Mouse (Mus musculus): ENCODE results near the gene Ldlrad3. TPM values are rescaled to one million over a fixed set of nuclear protein-coding genes. Genes with fewer than 3 reads are reported as not detected.

Gene Ldlrad3
- polyA plus RNA-seq, 2 experiments: 45.1 to 49.7 TPM

GRCm38 (mm10) chr2:102153516-102153915 is 32.7 kb downstream of the Ldlrad3 start:
- no peak for DNase-seq (ENCODE audit: low spot score)
- no peak for TF ChIP-seq POLR2A (IDR thresholded peaks at IDR 0.05; ENCODE audit: borderline replicate concordance, extremely low read depth, insufficient read depth, insufficient read length)
- WGBS: 83% methylated on average over 4 of the region's 4 CpGs

DNA sequence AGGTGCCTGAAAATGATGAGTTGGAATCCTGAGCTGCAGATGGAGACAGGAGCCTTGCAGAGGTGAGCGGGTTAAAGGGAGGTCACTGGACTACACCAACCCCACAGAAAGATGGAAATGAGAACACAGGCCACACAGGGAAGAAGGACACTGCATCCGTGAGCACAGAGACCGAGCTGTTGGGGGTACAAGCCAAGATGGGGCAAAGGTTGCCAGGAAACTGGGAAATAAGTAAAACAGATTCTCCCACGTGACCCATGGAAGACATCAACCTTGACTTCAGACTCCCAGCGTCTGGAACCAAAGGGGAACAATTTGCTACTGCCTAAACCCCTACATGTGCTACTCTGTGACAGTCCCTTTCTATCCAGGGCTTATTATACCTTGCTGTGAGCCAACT is 33.3 kb downstream of the Ldlrad3 start:
- H3K4me2 ChIP-seq (replicated peaks; ENCODE audit: low read depth, low read length, severe bottlenecking): no peak overlapping the region
- no peak for ATAC-seq (ENCODE audit: low FRiP score, low read depth)
- no peak overlapping the region for H3K4me3 ChIP-seq (replicated peaks; ENCODE audit: low read length)
- H3K9ac ChIP-seq (ENCODE audit: low read depth, low read length, severe bottlenecking): no peak overlapping the region
- DNase-seq (ENCODE audit: low spot score): no peak
- H3K36me3 ChIP-seq (ENCODE audit: control insufficient read depth, insufficient read depth, low read length): no peaks in the 10 kb centered on the region
- peaks cover 43% of the 10 kb centered on the region for H3K4me1 ChIP-seq (ENCODE audit: control insufficient read depth, insufficient read depth, low read length)
- no peaks in the 10 kb centered on the region for H3K9me3 ChIP-seq (ENCODE audit: control insufficient read depth, low read length)
- 88% methylated on average over 5 of the region's 5 CpGs for WGBS
- TF ChIP-seq POLR2A (IDR thresholded peaks at IDR 0.05; ENCODE audit: borderline replicate concordance, extremely low read depth, insufficient read depth, insufficient read length): no peak
- no peak overlapping the region for H3K27ac ChIP-seq (replicated peaks; ENCODE audit: low read depth, low read length)
- no peaks in the 10 kb centered on the region for H3K27me3 ChIP-seq (ENCODE audit: control insufficient read depth, insufficient read depth, low read length)

More at GRCm38 (mm10) chr2:102153516-102153915, 32.7 kb downstream of the Ldlrad3 start:
- no peaks in the 10 kb centered on the region for H3K9me3 ChIP-seq (ENCODE audit: control insufficient read depth, low read length)
- peaks cover 39% of the 10 kb centered on the region for H3K4me1 ChIP-seq (ENCODE audit: control insufficient read depth, insufficient read depth, low read length)
- H3K9ac ChIP-seq (ENCODE audit: low read depth, low read length, severe bottlenecking): no peak overlapping the region
- no peak for ATAC-seq (ENCODE audit: low FRiP score, low read depth)
- no peak overlapping the region for H3K27ac ChIP-seq (replicated peaks; ENCODE audit: low read depth, low read length)
- H3K27me3 ChIP-seq (ENCODE audit: control insufficient read depth, insufficient read depth, low read length): no peaks in the 10 kb centered on the region
- H3K4me2 ChIP-seq (replicated peaks; ENCODE audit: low read depth, low read length, severe bottlenecking): no peak overlapping the region
- H3K4me3 ChIP-seq (replicated peaks; ENCODE audit: low read length): no peak overlapping the region
- H3K36me3 ChIP-seq (ENCODE audit: control insufficient read depth, insufficient read depth, low read length): 0 out of 2 replicates have a peak, but pooled peaks cover under 1% of the 10 kb centered on the region

- Histone ChIP-seq H3K27ac (replicated peaks; ENCODE audit: low read depth, low read length) (no peak overlapping the region), H3K36me3 (ENCODE audit: control insufficient read depth, insufficient read depth, low read length) (no peaks in the 10 kb centered on the region), H3K9ac (ENCODE audit: low read depth, low read length, severe bottlenecking) (no peak overlapping the region), H3K4me3 (replicated peaks; ENCODE audit: low read length) (no peak overlapping the region), H3K9me3 (ENCODE audit: control insufficient read depth, low read length) (no peaks in the 10 kb centered on the region), H3K4me2 (replicated peaks; ENCODE audit: low read depth, low read length, severe bottlenecking) (no peak overlapping the region), H3K27me3 (ENCODE audit: control insufficient read depth, insufficient read depth, low read length) (no peaks in the 10 kb centered on the region), H3K4me1 (ENCODE audit: control insufficient read depth, insufficient read depth, low read length) (peaks cover 16% of the 10 kb centered on the region)
- no peak for TF ChIP-seq POLR2A (IDR thresholded peaks at IDR 0.05; ENCODE audit: borderline replicate concordance, extremely low read depth, insufficient read depth, insufficient read length)
- ATAC-seq (ENCODE audit: low FRiP score, low read depth) (no peak), DNase-seq (ENCODE audit: low spot score) (no peak)
- 88% methylated on average over 2 of the region's 2 CpGs for WGBS
Measured at GRCm38 (mm10) chr2:102149058-102149457, 37.1 kb downstream of the Ldlrad3 start.

- no peak overlapping the region for H3K9ac ChIP-seq (ENCODE audit: low read depth, low read length, severe bottlenecking)
- TF ChIP-seq POLR2A (IDR thresholded peaks at IDR 0.05; ENCODE audit: borderline replicate concordance, extremely low read depth, insufficient read depth, insufficient read length): no peak
- no peak for ATAC-seq (ENCODE audit: low FRiP score, low read depth)
- peaks cover 17% of the 10 kb centered on the region for H3K4me1 ChIP-seq (ENCODE audit: control insufficient read depth, insufficient read depth, low read length)
- no peaks in the 10 kb centered on the region for H3K27me3 ChIP-seq (ENCODE audit: control insufficient read depth, insufficient read depth, low read length)
- H3K9me3 ChIP-seq (ENCODE audit: control insufficient read depth, low read length): no peaks in the 10 kb centered on the region
- no peak for DNase-seq (ENCODE audit: low spot score)
- no peak overlapping the region for H3K4me3 ChIP-seq (replicated peaks; ENCODE audit: low read length)
- H3K36me3 ChIP-seq (ENCODE audit: control insufficient read depth, insufficient read depth, low read length): no peaks in the 10 kb centered on the region
- no peak overlapping the region for H3K4me2 ChIP-seq (replicated peaks; ENCODE audit: low read depth, low read length, severe bottlenecking)
- 72% methylated on average over 6 of the region's 6 CpGs for WGBS
- no peak overlapping the region for H3K27ac ChIP-seq (replicated peaks; ENCODE audit: low read depth, low read length)
Measured at GRCm38 (mm10) chr2:102148093-102148492, 38.1 kb downstream of the Ldlrad3 start.

- ATAC-seq (ENCODE audit: low FRiP score, low read depth): no peak
- 60% methylated on average over 4 of the region's 4 CpGs for WGBS
- Histone ChIP-seq H3K9me3 (ENCODE audit: control insufficient read depth, low read length) (no peaks in the 10 kb centered on the region), H3K9ac (ENCODE audit: low read depth, low read length, severe bottlenecking) (no peak overlapping the region), H3K4me1 (ENCODE audit: control insufficient read depth, insufficient read depth, low read length) (peaks cover 19% of the 10 kb centered on the region), H3K27ac (replicated peaks; ENCODE audit: low read depth, low read length) (no peak overlapping the region), H3K36me3 (ENCODE audit: control insufficient read depth, insufficient read depth, low read length) (no peaks in the 10 kb centered on the region), H3K4me3 (replicated peaks; ENCODE audit: low read length) (no peak overlapping the region), H3K4me2 (replicated peaks; ENCODE audit: low read depth, low read length, severe bottlenecking) (no peak overlapping the region), H3K27me3 (ENCODE audit: control insufficient read depth, insufficient read depth, low read length) (no peaks in the 10 kb centered on the region)
- DNase-seq (ENCODE audit: low spot score): no peak
- TF ChIP-seq POLR2A (IDR thresholded peaks at IDR 0.05; ENCODE audit: borderline replicate concordance, extremely low read depth, insufficient read depth, insufficient read length): no peak
Measured at GRCm38 (mm10) chr2:102147561-102147960, 38.6 kb downstream of the Ldlrad3 start.

DNA sequence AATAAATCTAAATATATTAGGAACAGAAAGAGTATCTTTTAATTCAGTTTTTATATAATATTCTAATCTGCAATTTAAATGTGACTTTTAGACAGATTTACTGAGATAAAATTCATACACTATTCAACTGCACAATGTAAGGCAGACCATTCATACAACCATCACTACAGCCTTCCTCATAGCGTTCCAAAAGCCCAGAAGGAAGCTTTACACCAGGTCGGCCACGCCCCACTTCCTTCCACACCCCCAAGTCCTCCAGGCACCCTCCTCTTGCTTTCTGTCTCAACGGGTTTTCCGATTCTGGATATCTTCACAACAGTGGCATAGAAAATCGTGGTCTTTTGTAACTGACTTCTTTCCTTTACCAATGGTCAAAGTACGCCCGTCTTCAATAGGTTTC is 39.8 kb downstream of the Ldlrad3 start:
- 86% methylated on average over 8 of the region's 8 CpGs for WGBS
- Histone ChIP-seq H3K4me3 (replicated peaks; ENCODE audit: low read length) (no peak overlapping the region), H3K4me1 (ENCODE audit: control insufficient read depth, insufficient read depth, low read length) (peaks cover 29% of the 10 kb centered on the region), H3K9me3 (ENCODE audit: control insufficient read depth, low read length) (no peaks in the 10 kb centered on the region), H3K36me3 (ENCODE audit: control insufficient read depth, insufficient read depth, low read length) (no peaks in the 10 kb centered on the region), H3K27ac (replicated peaks; ENCODE audit: low read depth, low read length) (no peak overlapping the region), H3K4me2 (replicated peaks; ENCODE audit: low read depth, low read length, severe bottlenecking) (no peak overlapping the region), H3K9ac (ENCODE audit: low read depth, low read length, severe bottlenecking) (no peak overlapping the region), H3K27me3 (ENCODE audit: control insufficient read depth, insufficient read depth, low read length) (no peaks in the 10 kb centered on the region)
- DNase-seq (ENCODE audit: low spot score) (no peak), ATAC-seq (ENCODE audit: low FRiP score, low read depth) (no peak)
- TF ChIP-seq POLR2A (IDR thresholded peaks at IDR 0.05; ENCODE audit: borderline replicate concordance, extremely low read depth, insufficient read depth, insufficient read length): no peak
